Mouse (Mus musculus) liver, embryonic 14.5 days (tissue): ENCODE measurements at regions not wholly inside any gene's neighbourhood (a gene's known extent, or its start where the extent isn't known, plus 50 kb on each side); places are given as distances from the start of the nearest gene placed in this dataset.

Experiments used
- CTCF ChIP-seq: IDR thresholded peaks from 2 replicates; pipeline ENCODE4 v1.5.1; 2016; ENCODE audit warnings: antibody characterized with exemption, low read depth, control low read depth
- EP300 ChIP-seq: IDR thresholded peaks from 2 replicates; pipeline ENCODE4 v1.6.1; 2016; ENCODE audit warnings: antibody characterized with exemption, low read depth

GRCm38 (mm10) chr1:137355941-137356512 is 395.8 kb upstream of the Nr5a2 start:
- TF ChIP-seq EP300, result no peak
- no peak for TF ChIP-seq CTCF
